ENCODE assay signal across 11 mouse cellular contexts in the genomic region with DNA sequence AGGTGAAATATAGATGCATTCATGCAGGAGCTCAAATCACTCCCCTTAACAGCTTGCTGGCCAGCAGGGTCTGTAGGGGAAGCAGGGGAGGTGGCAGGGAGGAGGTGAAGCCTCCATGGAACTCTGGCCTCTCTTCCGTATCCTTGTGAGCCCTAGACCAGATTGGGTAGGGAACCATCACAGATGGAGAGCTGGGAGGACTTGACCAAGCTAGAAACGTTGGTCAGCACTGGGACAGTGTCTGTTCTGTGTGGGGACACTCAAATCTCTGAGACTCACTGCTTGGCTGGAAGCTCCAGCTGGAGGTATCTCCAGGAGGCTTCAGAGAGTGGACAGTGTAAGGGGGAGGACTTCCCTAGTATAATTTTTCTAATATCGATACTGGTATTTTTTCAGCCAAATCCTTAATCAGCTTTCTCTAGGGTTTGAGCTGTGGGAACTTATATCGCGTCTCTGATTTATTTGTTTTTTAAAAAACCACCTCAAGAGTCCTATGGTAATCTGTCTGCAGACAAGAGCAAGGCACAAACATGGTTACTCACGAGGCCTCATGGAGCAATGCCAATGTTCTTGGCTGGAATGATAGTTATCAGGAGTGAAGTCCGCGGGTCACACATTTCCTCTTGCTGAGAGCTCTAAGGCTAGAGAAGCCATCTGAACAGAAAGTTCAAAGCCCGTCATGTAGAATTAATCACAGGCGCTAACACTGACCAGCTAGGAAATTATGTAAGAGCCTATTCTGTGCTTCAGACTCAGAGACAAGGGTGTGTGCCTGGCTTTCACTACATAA. TPM values are rescaled to one million over a fixed set of nuclear protein-coding genes. Genes with fewer than 3 reads are reported as not detected.
DNase-seq lines count a peak whose midpoint lies in the region; ATAC-seq and TF ChIP-seq lines count a peak whose summit lies in the region.
"Had no signal": no experiment of that assay in that cellular context is flagged by ENCODE, and none has a peak within 500 bp of the region (broad histone marks: within the 10 kb centered on the region; RNA-seq: fewer than 3 reads in every experiment).

No protein-coding gene starts in this region.

- intact Hi-C loops in left cerebral cortex, adult 2 months (cut with DNase I), result no loop called here
- intact Hi-C loops in left cerebral cortex, postnatal 25 days (cut with DNase I), result no loop called here

- H3K4me2 ChIP-seq in midbrain, postnatal 0 days (ENCODE audit: low read depth, low read length, poor library complexity, severe bottlenecking), result peak overlapping the region; percentile 65

- no peaks in the 10 kb centered on the region for H3K27me3 ChIP-seq in midbrain, postnatal 0 days (ENCODE audit: insufficient read depth, low read length)

- no peak for TF ChIP-seq CTCF in left cerebral cortex, adult 2 months (IDR thresholded peaks at IDR 0.05)
- TF ChIP-seq CTCF in midbrain, postnatal 0 days (IDR thresholded peaks at IDR 0.05), result no peak

- no peak for ATAC-seq in midbrain, postnatal 0 days (ENCODE audit: low FRiP score)

- H3K4me1 ChIP-seq in midbrain, postnatal 0 days (ENCODE audit: insufficient read depth, low read length), result no peaks in the 10 kb centered on the region

- DNase-seq in adrenal gland, postnatal 14 days, result peak; percentile 6
- no peak for DNase-seq in adrenal gland, postnatal 36 days
- no peak for DNase-seq in left cerebral cortex, adult 2 months (ENCODE audit: extremely low spot score in 1 of 2, low spot score in 2 of 2)
- no peak for DNase-seq in left cerebral cortex, postnatal 25 days (ENCODE audit: low spot score in 2 of 2)
- DNase-seq in cerebellum, postnatal 36 days, result peak; percentile 24 to 47
- no peak for DNase-seq in midbrain, postnatal 0 days (ENCODE audit: low spot score)
- no peak for DNase-seq in right cerebral cortex, postnatal 10 days (ENCODE audit: low spot score in 2 of 2)
- DNase-seq in heart, adult 9 months (ENCODE audit: low spot score in 2 of 2), result no peak
- DNase-seq: gastrocnemius, postnatal 10 days; kidney, adult 18-20 months had no signal

- H3K9me3 ChIP-seq in midbrain, postnatal 0 days (ENCODE audit: low read length), result no peaks in the 10 kb centered on the region

- 79% methylated on average over 10 of the region's 10 CpGs for WGBS in midbrain, postnatal 0 days

- no peak overlapping the region; the same call in 1 of the 2 replicates for H3K27ac ChIP-seq in left cerebral cortex, adult 2 months
- no peak overlapping the region for H3K27ac ChIP-seq in midbrain, postnatal 0 days (ENCODE audit: low read depth, low read length)

- H3K36me3 ChIP-seq in midbrain, postnatal 0 days (ENCODE audit: insufficient read depth, low read length), result no peaks in the 10 kb centered on the region

- no peak overlapping the region for H3K9ac ChIP-seq in midbrain, postnatal 0 days (replicated peaks; ENCODE audit: low read length, poor library complexity, severe bottlenecking)

- peak overlapping the region; percentile 46 for H3K4me3 ChIP-seq in left cerebral cortex, adult 2 months
- peak overlapping the region; percentile 39; the same call in 1 of the 2 replicates for H3K4me3 ChIP-seq in midbrain, postnatal 0 days (ENCODE audit: low read depth, low read length)

RNA-seq across cellular contexts. Expression of gene Synpr, which starts 1.0 kb away (rescaled TPM):
- 7.6 and 8.9 TPM in 2 replicates for total RNA-seq in adrenal gland, postnatal 14 days (2021)
- 1 to 10 TPM; 5.0 to 7.3 TPM for total RNA-seq in adrenal gland, postnatal 36 days (2021)
- 100 to 1,000 TPM; 114 to 116 TPM for total RNA-seq in left cerebral cortex, adult 2 months (2021)
- total RNA-seq in left cerebral cortex, postnatal 25 days (2021), result 100 to 1,000 TPM; 113 to 142 TPM
- total RNA-seq in midbrain, postnatal 0 days (2014; rRNA removed), result 68.1 and 73.2 TPM in 2 replicates
- 62.9 and 64.4 TPM in 2 replicates for polyA plus RNA-seq in midbrain, postnatal 0 days (2015; fragmentation: Nextera tagmentation; extraction: Ambion mirVana)
- total RNA-seq: common myeloid progenitor, adult 5-6 weeks had no signal

Comparison
In these comparisons a context has a peak if more than half of its experiments do, and no peak if none do; other contexts are left out.
1. DNase-seq: peak in adrenal gland, postnatal 14 days (single experiment) and cerebellum, postnatal 36 days (2 of 2); none in adrenal gland, postnatal 36 days (0 of 2), left cerebral cortex, adult 2 months (0 of 2), left cerebral cortex, postnatal 25 days (0 of 2), midbrain, postnatal 0 days (single experiment), right cerebral cortex, postnatal 10 days (0 of 2) and heart, adult 9 months (0 of 2).